Mouse (Mus musculus) kidney, adult 18-20 months (tissue): ENCODE measurements around the gene Swsap1.

Experiments
- DNase-seq: peaks from one replicate; pipeline ENCODE4 v3.0.0; 2021

Gene Swsap1

GRCm38 (mm10) chr9:21955570-21956281 is at the start of gene Swsap1:
Gene Swsap1, plus strand, starts transcription at chr9:21955755.
- DNase-seq: peak; percentile 100

GRCm38 (mm10) chr9:21908216-21908615 is 47.3 kb upstream of the Swsap1 start:
- no peak for DNase-seq

- no peak for DNase-seq
Observed at GRCm38 (mm10) chr9:21909474-21910223, 45.9 kb upstream of the Swsap1 start.

- no peak for DNase-seq
Observed at GRCm38 (mm10) chr9:21916851-21917492, 38.6 kb upstream of the Swsap1 start.

GRCm38 (mm10) chr9:21917493-21918034 is 38.0 kb upstream of the Swsap1 start:
- DNase-seq: no peak

GRCm38 (mm10) chr9:21918035-21918592 is 37.4 kb upstream of the Swsap1 start, which contains the start of gene Rab3d:
Gene Rab3d, minus strand, starts transcription at chr9:21918192.
- peak; percentile 96 for DNase-seq

GRCm38 (mm10) chr9:21918692-21919384 is 36.7 kb upstream of the Swsap1 start:
- DNase-seq: no peak

GRCm38 (mm10) chr9:21923036-21923435 is 32.5 kb upstream of the Swsap1 start:
- DNase-seq: no peak

GRCm38 (mm10) chr9:21923490-21924098 is 32.0 kb upstream of the Swsap1 start:
- DNase-seq: no peak

GRCm38 (mm10) chr9:21924099-21924493 is 31.5 kb upstream of the Swsap1 start:
- peak; percentile 85 for DNase-seq

GRCm38 (mm10) chr9:21925034-21925433 is 30.5 kb upstream of the Swsap1 start:
- DNase-seq: no peak

GRCm38 (mm10) chr9:21925506-21925905 is 30.0 kb upstream of the Swsap1 start:
- no peak for DNase-seq

GRCm38 (mm10) chr9:21926155-21926554 is 29.4 kb upstream of the Swsap1 start:
- peak; percentile 37 for DNase-seq

- DNase-seq: no peak
Observed at GRCm38 (mm10) chr9:21926784-21927183, 28.8 kb upstream of the Swsap1 start.

GRCm38 (mm10) chr9:21927208-21927753 is 28.3 kb upstream of the Swsap1 start, which contains the start of the genes Ccdc159 and Tmem205:
Gene Ccdc159, plus strand, starts transcription at chr9:21927471.
Gene Tmem205, minus strand, starts transcription at chr9:21927556.
- peak; percentile 91 for DNase-seq

- DNase-seq: no peak
Observed at GRCm38 (mm10) chr9:21929208-21929607, 26.3 kb upstream of the Swsap1 start.

- no peak for DNase-seq
Observed at GRCm38 (mm10) chr9:21932006-21932405, 23.5 kb upstream of the Swsap1 start.

GRCm38 (mm10) chr9:21932445-21933137 is 23.0 kb upstream of the Swsap1 start:
- no peak for DNase-seq

GRCm38 (mm10) chr9:21934021-21934420 is 21.5 kb upstream of the Swsap1 start:
- no peak for DNase-seq

GRCm38 (mm10) chr9:21935466-21936131 is 20.0 kb upstream of the Swsap1 start:
- DNase-seq: no peak
